Mouse (Mus musculus) kidney, adult 2 months (tissue): ENCODE measurements around the gene Uqcr11. TPM values are rescaled to one million over a fixed set of nuclear protein-coding genes. Genes with fewer than 3 reads are reported as not detected.

Experiments
- DNase-seq: peaks from one replicate; pipeline ENCODE4 v3.0.0; 2021
- H3K27ac ChIP-seq: fragments of 200-500 bp; 2 replicates; pipeline ENCODE4 v1.5.1; 2012; ENCODE audit warnings: low read depth, low read length, control low read depth, inconsistent platforms; ENCODE audit not compliant: insufficient read depth
- H3K27me3 ChIP-seq: fragments of 200-500 bp; replicated peaks from 2 replicates; pipeline ENCODE4 v1.6.1; 2012; ENCODE audit warnings: mild to moderate bottlenecking, moderate library complexity, low read length, inconsistent platforms; ENCODE audit not compliant: control insufficient read depth, insufficient read depth
- H3K36me3 ChIP-seq: fragments of 200-500 bp; 2 replicates; pipeline ENCODE4 v1.6.1; 2012; ENCODE audit warnings: mild to moderate bottlenecking, moderate library complexity, low read length, inconsistent platforms; ENCODE audit not compliant: control insufficient read depth, insufficient read depth
- H3K4me1 ChIP-seq: fragments of 200-500 bp; 2 replicates; pipeline ENCODE4 v1.6.1; 2011; ENCODE audit warnings: low read length; ENCODE audit not compliant: control insufficient read depth, insufficient read depth
- H3K4me3 ChIP-seq: fragments of 200-500 bp; 2 replicates; pipeline ENCODE4 v1.5.1; 2011; ENCODE audit warnings: mild to moderate bottlenecking, low read depth, low read length, control low read depth; ENCODE audit not compliant: insufficient read depth
- CTCF ChIP-seq: fragments of 200-500 bp; conservative IDR thresholded peaks from 2 replicates; pipeline ENCODE4 v1.5.1; 2011; ENCODE audit warnings: low read depth, mild to moderate bottlenecking, control low read depth, low read length, moderate library complexity, mixed read lengths; ENCODE audit not compliant: insufficient read depth, insufficient read length
- POLR2A ChIP-seq: fragments of 200-500 bp; IDR thresholded peaks from one replicate; pipeline ENCODE4 v1.6.1; 2011; ENCODE audit warnings: low read depth, low read length, control low read depth
- WGBS: fragments of 180-500 bp; shearing (Covaris S2); methylation state at CpG from one replicate; pipeline ENCODE4 v1.1.7; 2018; 5-methylcytosine and 5-hydroxymethylcytosine counted together
- polyA plus RNA-seq: library from polyadenylated mRNA; depleted of rRNA; stranded (reverse); fragments of >200 nt; gene quantifications from 2 replicates; pipeline ENCODE4 v1.2.3, GENCODE M21; 2012; rRNA removed

The Uqcr11 gene
- polyA plus RNA-seq, 1 experiment = 3,968 TPM

DNA sequence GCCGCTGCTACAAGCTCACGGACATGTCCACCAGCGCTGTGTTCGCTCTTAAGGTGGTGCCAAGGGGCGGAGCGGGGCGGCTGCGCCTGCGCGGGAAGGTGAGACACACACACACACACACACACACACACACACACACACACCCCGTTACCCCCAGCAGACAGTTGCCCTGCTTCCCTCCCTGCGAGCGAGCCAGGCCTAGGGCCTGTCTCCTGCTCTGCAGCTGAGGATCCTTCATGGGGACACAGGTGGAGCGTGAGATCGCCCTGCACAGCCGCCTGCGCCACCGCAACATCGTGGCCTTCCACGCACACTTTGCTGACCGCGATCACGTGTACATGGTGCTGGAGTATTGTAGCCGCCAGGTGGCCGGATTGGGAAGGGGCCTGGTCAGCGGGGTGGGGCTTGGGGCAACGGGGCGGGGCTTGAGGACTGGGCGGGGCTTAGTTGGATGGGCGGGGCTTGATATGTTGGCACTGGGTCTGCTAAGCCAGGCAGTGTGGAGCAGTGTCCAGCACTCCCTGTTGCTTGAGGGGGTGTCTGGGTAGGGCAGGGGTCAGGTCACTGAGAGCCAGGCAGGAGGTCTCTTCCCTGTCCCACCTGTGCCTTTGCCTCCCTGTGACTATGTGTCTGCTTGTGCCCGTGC, 48.5 kb downstream of the Uqcr11 start:
- 8% methylated on average over 31 of the region's 31 CpGs for WGBS
- TF ChIP-seq CTCF (peak; percentile 28; the same call in 1 of the 2 replicates), POLR2A (no peak)
- Histone ChIP-seq H3K27me3 (no peaks in the 10 kb centered on the region), H3K4me3 (peak overlapping the region; percentile 5; the same call in 1 of the 2 replicates), H3K27ac (no peak overlapping the region), H3K36me3 (no peaks in the 10 kb centered on the region), H3K4me1 (no peaks in the 10 kb centered on the region)
- peak; percentile 77 for DNase-seq

DNA sequence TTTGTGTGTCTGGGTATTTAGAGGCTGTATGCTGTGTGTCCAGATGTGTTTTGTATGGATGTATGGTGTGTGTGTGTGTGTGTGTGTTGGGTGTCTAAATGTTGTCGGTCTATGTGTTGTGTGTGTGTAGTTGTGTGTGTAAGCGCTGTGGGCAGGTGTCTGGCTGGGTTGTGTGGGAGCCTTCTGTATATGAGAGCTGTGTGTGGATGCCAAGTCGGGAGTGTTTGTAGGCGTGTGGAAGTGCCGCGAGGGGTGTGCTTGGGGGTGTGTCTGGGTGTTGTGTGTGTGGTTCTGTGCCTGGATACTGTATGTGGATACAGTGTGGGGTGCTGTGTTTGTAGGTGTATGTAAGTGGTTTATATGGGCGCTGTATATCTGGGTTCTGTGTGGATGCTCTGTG, 49.3 kb downstream of the Uqcr11 start:
- H3K27me3 ChIP-seq = no peaks in the 10 kb centered on the region
- no peaks in the 10 kb centered on the region for H3K4me1 ChIP-seq
- H3K27ac ChIP-seq = no peak overlapping the region
- no peak for TF ChIP-seq CTCF
- TF ChIP-seq POLR2A = no peak
- H3K4me3 ChIP-seq = no peak overlapping the region
- DNase-seq = no peak
- H3K36me3 ChIP-seq = no peaks in the 10 kb centered on the region
- WGBS = 30% methylated on average over 7 of the region's 7 CpGs

DNA sequence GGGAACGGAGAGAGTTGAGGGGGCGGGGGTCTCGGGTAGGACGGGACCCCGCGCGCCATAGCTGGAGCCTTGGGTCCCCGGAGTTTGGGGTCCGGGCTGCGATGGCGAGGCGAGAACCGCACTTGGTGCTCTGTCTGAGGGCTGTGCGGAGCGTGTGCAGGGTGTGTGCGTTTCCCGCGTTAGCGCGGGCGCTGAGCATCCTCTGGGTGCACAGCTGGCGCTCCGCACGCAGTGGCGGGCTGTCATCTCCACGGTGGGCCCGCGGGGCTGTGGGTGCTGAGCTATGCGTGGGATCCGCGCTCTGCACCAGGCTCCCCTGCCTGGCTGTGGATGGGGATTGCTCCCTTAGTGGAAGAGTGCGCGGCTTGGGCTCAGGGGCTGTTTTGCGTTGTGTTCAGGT, 49.9 kb downstream of the Uqcr11 start:
- no peaks in the 10 kb centered on the region for H3K27me3 ChIP-seq
- TF ChIP-seq POLR2A (no peak), CTCF (no peak)
- WGBS = 3% methylated on average over 34 of the region's 34 CpGs
- no peaks in the 10 kb centered on the region for H3K4me1 ChIP-seq
- no peak overlapping the region for H3K27ac ChIP-seq
- H3K36me3 ChIP-seq = no peaks in the 10 kb centered on the region
- H3K4me3 ChIP-seq = no peak overlapping the region
- no peak for DNase-seq

DNA sequence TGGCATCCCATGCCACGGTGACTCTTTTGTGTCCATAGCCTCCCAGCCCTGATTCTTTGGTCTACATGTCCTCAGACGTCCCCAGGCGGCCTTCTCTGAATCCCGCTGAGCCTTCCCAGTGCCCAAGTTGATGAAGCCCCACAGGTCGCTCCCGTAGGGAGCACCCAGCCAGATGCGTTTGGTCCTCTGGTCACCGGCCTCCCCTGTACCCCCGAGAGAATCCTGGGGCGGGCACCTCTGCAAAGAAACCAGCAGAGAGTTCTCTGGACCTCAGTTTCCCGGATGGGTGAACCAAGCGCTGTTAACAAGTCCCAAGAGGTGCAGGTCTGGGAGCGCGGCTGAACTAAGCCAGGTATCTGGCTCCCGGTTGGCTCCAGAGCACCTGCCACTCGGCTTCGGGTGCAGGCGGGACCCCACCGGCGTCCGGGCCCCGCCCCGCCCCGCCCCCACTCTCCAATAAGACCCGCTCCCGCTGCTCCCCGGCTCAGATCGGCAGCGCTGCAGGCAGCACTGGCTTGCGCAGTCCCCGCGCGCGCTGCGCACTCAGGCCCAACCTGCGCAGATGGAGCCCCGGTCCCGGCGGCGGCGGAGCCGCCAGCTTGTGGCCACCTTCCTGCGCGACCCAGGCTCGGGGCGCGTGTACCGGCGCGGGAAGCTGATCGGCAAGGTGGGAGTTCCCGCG, 50.5 kb downstream of the Uqcr11 start, which contains the start of gene Plk5:
Gene Plk5, plus strand, starts transcription at position 459 of the 682 bp plus-strand sequence.
- 2% methylated on average over 53 of the region's 53 CpGs for WGBS
- Histone ChIP-seq H3K4me1 (no peaks in the 10 kb centered on the region), H3K36me3 (no peaks in the 10 kb centered on the region), H3K4me3 (no peak within 1 kb of the TSS), H3K27me3 (no peaks in the 10 kb centered on the region), H3K27ac (no peak within 1 kb of the TSS)
- TF ChIP-seq CTCF = no peak
- no peak for TF ChIP-seq POLR2A
- DNase-seq = no peak

DNA sequence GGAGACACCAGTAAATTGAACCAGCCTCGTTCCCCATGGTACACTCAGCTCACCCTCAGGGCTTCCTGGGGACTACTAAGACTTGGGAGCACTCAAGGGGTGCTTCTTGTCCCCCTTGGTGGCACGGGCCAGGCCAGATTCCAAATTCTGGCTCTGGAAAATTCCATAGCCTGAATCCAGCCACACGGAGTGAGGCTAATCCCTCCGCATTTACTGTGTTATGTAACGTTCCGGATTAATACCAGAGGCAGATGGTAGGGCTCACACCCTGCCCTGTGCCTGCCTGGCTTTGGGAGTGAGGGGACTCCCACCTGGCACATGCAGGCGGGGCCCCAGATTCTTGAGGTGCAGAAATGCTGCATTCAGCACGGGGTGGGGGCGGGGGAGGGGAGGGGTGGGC, 51.2 kb downstream of the Uqcr11 start:
- WGBS = 19% methylated on average over 9 of the region's 9 CpGs

More for the DNA sequence above, 51.2 kb downstream of the Uqcr11 start:
- Histone ChIP-seq H3K4me1 (no peaks in the 10 kb centered on the region), H3K36me3 (no peaks in the 10 kb centered on the region), H3K27ac (no peak overlapping the region), H3K27me3 (no peaks in the 10 kb centered on the region), H3K4me3 (no peak overlapping the region)
- DNase-seq = no peak
- TF ChIP-seq CTCF (no peak), POLR2A (no peak)

Other genes starting within 250 kb of the Uqcr11 start
- 86.7 and 87.8 TPM in 2 replicates for gene Cirbp, start 240.8 kb downstream of the Uqcr11 start, polyA plus RNA-seq
- 7.9 and 11.2 TPM in 2 replicates for gene 1600002K03Rik, start 233.9 kb downstream of the Uqcr11 start, polyA plus RNA-seq
- 1.5 TPM in 2 replicates for gene Efna2, start 227.3 kb downstream of the Uqcr11 start, polyA plus RNA-seq
- gene Mum1, start 180.4 kb downstream of the Uqcr11 start, polyA plus RNA-seq = 25.6 and 30.4 TPM in 2 replicates
- gene Ndufs7, start 157.7 kb downstream of the Uqcr11 start, polyA plus RNA-seq = 1,001 and 1,041 TPM in 2 replicates
- 66.7 and 68.4 TPM in 2 replicates for gene Gamt, start 145.8 kb downstream of the Uqcr11 start, polyA plus RNA-seq
- 45.6 and 49.1 TPM in 2 replicates for gene Dazap1, start 145.3 kb downstream of the Uqcr11 start, polyA plus RNA-seq
- gene Rps15, start 114.4 kb downstream of the Uqcr11 start, polyA plus RNA-seq = 1,371 and 1,777 TPM in 2 replicates
- 0.74 and 0.95 TPM in 2 replicates for gene Apc2, start 110.9 kb downstream of the Uqcr11 start, polyA plus RNA-seq
- gene 2310011J03Rik, start 86.3 kb downstream of the Uqcr11 start, polyA plus RNA-seq = 47.8 and 52.5 TPM in 2 replicates
- 9.1 and 12.2 TPM in 2 replicates for gene Pcsk4, start 77.3 kb downstream of the Uqcr11 start, polyA plus RNA-seq
- gene Reep6, start 76.9 kb downstream of the Uqcr11 start, polyA plus RNA-seq = 24.7 and 25.1 TPM in 2 replicates
- 5.5 and 7.4 TPM in 2 replicates for gene Adamtsl5, start 58.4 kb downstream of the Uqcr11 start, polyA plus RNA-seq
- 1.8 and 2.0 TPM in 2 replicates for gene Plk5, start 50.4 kb downstream of the Uqcr11 start, polyA plus RNA-seq
- gene Mex3d, start 19.2 kb downstream of the Uqcr11 start, polyA plus RNA-seq = 7.9 and 11.9 TPM in 2 replicates
- gene Mbd3, start 7.3 kb downstream of the Uqcr11 start, polyA plus RNA-seq = 143 and 151 TPM in 2 replicates
- 33.3 and 38.6 TPM in 2 replicates for gene Tcf3, start 26.8 kb upstream of the Uqcr11 start, polyA plus RNA-seq
- gene Onecut3, start 88.0 kb upstream of the Uqcr11 start, polyA plus RNA-seq = 0.03 TPM in 1 of 2 replicates, not detected in the other
- 0.17 and 0.46 TPM in 2 replicates for gene Atp8b3, start 132.3 kb upstream of the Uqcr11 start, polyA plus RNA-seq
- 28.7 and 37.9 TPM in 2 replicates for gene Rexo1, start 154.7 kb upstream of the Uqcr11 start, polyA plus RNA-seq
- gene Klf16, start 170.5 kb upstream of the Uqcr11 start, polyA plus RNA-seq = 8.7 and 10.7 TPM in 2 replicates
- 175 and 221 TPM in 2 replicates for gene Abhd17a, start 183.5 kb upstream of the Uqcr11 start, polyA plus RNA-seq
- gene Scamp4, start 196.0 kb upstream of the Uqcr11 start, polyA plus RNA-seq = 96.0 and 98.2 TPM in 2 replicates
- 3.4 and 4.4 TPM in 2 replicates for gene Adat3, start 196.1 kb upstream of the Uqcr11 start, polyA plus RNA-seq
- gene Gm49322, start 199.2 kb upstream of the Uqcr11 start, polyA plus RNA-seq = 0.91 and 1.6 TPM in 2 replicates
- 166 and 193 TPM in 2 replicates for gene Csnk1g2, start 216.0 kb upstream of the Uqcr11 start, polyA plus RNA-seq